Mouse (Mus musculus) G1E-ER4 (cell line): ENCODE measurements around the gene Tmem108. TPM values are rescaled to one million over a fixed set of nuclear protein-coding genes. Genes with fewer than 3 reads are reported as not detected.

Experiments used
- GATA1 ChIP-seq: IDR thresholded peaks from one replicate; pipeline ENCODE4 v1.8.0; 2012; ENCODE audit warnings: low read length, inconsistent platforms
- polyA plus RNA-seq: library from polyadenylated mRNA; stranded (reverse); fragments of >175 nt; gene quantifications from 2 replicates; pipeline ENCODE4 v1.2.3, GENCODE M21; 2012

Gene Tmem108
- polyA plus RNA-seq, 1 experiment = not detected

DNA sequence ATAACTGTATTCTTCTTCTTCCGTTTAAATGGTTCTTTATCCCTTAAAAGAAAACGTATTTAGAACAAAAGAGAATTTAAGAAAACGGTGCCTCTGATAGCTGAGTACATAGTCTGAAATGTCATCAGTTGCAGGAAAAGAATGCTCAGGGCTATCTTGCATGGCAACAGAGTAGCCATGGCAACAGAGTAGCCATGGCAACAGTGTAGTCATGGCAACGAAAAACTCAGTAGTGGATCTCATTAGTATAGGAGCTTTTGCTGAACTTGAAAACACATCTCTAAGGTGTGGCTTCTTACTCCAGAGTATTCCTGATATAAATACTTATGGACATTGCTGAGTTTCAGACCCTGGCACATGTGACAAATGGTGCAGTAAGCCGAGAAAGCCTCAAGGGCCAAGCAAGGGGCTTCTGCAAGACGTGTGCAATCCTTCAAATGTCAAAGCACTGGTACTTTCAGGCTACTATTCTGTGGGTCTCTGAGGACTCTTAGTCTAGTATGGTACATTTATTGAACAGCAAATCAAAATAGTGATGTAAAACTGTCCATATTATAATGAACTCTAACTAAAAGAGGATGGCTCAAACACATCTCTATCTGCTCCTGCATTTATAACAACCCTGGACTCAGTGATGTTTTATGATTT, 166.3 kb downstream of the Tmem108 start:
- TF ChIP-seq GATA1 = no peak

DNA sequence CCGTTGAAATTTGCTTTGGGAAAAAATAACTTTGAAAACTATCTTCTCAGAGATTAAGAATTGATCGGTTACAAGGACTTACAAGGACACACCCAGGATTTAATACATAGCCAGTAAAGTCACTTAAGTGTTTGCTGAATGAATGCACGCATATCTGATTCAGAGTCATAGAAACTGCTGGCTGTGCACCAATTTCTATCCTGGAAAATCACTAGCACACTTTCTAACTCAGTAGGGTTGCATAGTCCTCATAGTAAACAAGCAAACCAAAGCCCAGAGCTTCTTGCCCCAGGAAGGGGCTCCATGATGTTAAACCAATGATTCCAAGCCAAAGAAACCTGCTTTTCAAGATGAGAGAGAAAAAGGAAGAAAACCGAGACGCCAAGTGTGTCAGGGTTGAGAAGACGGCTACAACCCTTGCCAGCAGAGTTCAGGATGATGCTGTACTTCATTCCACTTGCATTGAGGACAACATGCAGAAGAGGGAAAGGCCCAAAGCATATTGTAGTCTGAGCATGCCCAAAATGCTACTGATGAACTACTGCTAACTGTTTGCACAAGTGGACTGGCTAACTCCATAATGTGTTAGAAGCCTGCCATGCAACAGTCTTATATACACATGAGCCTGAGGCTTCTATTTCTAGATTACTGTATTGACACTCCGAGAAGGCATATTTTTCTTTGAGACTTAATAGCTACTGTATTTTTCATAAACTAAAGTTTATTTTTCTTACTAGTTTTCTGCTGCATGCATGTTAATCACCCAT, 167.0 kb downstream of the Tmem108 start:
- TF ChIP-seq GATA1 = no peak

DNA sequence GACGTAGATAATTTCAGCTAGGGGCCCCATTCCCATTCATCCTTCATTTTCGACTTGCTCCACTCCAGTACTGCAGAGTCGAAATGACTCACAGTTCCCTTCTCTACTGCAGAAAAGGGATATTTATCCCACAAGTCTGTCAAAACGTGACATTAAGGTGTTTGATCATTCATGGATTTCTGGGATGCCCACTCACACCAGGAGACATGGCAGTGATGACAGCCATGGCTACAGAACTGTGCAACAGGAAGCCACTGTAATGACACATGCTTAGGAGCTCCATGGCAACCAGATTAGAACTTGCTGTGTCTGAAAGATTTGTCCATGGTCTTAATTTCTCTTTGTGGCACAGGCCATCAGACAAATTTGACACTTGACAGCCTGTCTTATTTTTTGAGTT, 168.6 kb downstream of the Tmem108 start:
- no peak for TF ChIP-seq GATA1

- TF ChIP-seq GATA1 = no peak
Observed at GRCm38 (mm10) chr9:103591962-103592361, 169.7 kb downstream of the Tmem108 start.

GRCm38 (mm10) chr9:103590801-103591200, 170.8 kb downstream of the Tmem108 start:
- no peak for TF ChIP-seq GATA1

GRCm38 (mm10) chr9:103584865-103585264, 176.8 kb downstream of the Tmem108 start:
- TF ChIP-seq GATA1 = no peak

DNA sequence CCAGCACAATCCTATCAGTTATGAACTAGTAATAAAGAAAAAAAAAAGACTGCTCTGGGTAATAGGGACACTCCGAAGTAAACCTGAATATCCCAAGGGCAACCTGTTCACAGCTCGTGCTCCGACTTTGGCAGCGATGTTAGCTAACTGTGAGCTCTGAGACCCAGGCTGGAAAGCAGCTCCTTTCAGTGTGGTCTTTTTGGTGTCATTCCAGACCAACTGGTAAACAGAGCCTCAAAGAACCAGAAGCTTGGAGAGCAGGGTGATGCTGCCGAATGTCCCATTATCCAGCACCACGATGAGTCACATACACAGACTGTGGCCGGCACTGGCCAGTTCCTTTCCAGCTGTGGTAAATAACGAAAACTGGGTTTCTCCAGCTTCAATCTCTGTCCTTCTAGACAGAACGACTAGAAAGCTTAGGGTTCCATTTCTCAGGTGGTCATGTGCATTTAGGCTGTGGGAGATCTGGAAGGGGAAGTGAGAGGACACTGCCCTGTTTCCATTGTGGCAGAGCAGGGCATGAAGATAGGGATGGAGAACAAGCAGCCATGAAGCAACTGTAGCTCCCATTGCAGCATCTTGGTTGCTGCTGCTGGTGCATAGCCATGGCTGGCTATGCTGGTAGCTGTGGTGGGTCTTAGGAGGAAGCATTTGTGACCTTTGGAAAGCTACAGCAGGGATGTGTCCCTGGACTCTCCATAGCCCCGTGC, 179.2 kb downstream of the Tmem108 start:
- no peak for TF ChIP-seq GATA1

GRCm38 (mm10) chr9:103580621-103581020, 181.0 kb downstream of the Tmem108 start:
- TF ChIP-seq GATA1 = no peak

- TF ChIP-seq GATA1 = no peak
Observed at GRCm38 (mm10) chr9:103580186-103580585, 181.5 kb downstream of the Tmem108 start.

GRCm38 (mm10) chr9:103579411-103580026, 182.1 kb downstream of the Tmem108 start:
- TF ChIP-seq GATA1 = no peak

- TF ChIP-seq GATA1 = no peak
Observed at GRCm38 (mm10) chr9:103577731-103578130, 183.9 kb downstream of the Tmem108 start.

DNA sequence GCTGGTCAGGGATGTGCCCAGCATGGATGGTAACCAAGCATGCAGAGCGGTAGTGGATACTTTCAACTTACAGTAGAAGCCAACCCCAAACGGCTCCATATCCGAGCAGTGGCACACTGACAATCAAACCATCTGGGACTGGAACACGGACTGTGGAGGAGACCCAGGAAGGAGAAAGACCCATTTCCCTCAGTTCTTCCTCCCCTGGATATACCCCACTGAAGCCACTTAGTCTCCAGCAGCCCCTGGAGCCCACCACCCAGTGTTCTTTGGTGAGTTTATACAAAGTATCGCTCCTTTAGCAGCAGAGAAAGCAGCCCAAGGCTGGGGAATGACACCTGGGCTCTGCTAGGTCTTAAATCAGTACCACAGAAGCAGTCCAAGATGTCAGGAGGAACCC, 184.5 kb downstream of the Tmem108 start:
- no peak for TF ChIP-seq GATA1

DNA sequence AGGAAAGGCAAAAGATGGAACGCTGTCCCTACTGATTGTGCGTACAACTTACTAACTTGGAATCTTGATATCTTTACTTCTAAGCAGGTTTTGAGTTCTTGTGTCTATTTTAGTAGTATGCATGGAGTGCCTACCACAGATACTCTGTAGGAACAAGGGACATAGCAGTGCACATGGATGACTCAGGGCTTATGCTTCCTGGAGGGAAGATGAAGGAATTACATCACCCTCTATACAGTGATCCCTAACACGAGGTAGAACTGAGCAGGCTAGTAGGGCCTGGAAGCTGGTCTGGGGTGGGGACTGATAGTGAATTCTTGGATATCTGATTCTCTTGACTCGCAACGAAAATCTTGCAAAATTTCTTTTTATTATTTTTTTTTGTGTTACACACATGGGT, 185.7 kb downstream of the Tmem108 start:
- TF ChIP-seq GATA1 = no peak

DNA sequence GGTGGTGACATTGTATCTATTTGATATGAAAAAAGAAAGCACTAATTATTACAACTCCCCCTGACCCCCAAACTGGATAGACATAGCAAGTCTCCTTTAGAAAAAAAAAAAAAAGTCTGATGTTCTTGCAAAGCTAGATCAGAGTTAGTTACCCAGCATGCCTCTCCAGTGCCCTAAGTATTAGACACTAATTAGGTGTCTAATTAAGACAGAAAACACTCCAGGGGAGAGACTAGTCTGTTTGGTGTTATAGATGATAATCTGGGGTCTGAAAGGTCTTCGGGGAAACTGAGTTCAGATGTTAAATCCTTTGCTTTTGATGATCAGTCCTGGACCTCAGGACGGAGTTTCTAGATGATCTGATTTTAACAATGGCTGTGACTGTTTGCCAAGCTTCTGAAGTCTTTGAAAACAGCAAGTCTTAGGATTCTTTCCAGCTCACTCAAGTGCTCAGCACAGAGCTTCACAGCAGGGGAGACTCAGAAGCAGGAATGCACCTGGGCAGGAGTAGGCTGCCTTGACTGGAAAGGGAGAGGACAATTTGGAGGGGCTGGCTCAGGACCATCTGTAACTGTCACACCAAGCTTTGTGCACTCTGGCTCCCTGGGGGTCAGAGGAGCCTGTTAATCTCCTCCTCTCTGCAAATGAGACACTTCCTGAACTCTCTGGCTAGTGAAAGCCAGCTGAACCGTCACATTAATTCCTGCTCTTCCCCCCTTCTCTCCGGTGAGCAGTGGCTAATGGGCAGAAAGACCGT, 187.5 kb downstream of the Tmem108 start:
- TF ChIP-seq GATA1 = no peak

DNA sequence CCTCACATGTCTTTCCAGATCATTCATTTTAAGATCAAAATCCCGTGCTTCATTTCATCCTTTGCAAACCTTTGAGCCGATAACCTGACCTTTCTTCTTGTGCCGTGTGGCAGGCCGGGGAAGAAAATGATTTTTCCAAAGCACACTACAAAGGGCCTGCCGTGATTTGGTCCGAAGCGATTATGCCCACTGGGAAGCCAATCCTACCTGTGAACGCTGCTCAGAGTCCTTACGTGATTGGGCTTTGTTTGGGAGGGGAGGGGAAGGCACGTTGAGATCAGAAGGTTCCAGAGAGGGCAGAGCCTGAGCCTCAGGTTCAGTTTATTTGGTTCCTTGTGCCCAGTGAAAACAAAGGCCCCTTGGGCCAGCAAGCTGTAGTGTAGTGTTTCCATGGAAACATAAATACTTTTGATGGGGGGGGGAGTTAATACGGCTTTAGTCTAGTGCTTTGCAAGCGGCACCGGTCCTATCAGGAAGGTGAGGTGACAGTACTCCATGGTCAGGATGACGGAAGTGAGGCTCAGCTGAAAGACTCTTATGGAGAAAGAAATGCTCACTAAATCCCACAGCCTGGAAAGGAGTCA, 191.4 kb downstream of the Tmem108 start:
- no peak for TF ChIP-seq GATA1
